Mouse (Mus musculus): ENCODE measurements around the gene Gsta3.

GRCm38 (mm10) chr1:21272056-21272431 is 31.7 kb downstream of the Gsta3 start:
- TF ChIP-seq EP300 (IDR thresholded peaks at IDR 0.05; ENCODE audit: low read depth): no peak
- no peak for TF ChIP-seq CTCF (IDR thresholded peaks at IDR 0.05; ENCODE audit: low read depth)

Data from liver, postnatal 0 days (tissue).